Mouse (Mus musculus): Measurements from ENCODE around the gene Atp6v1e2. TPM values are rescaled to one million over a fixed set of nuclear protein-coding genes. Genes with fewer than 3 reads are reported as not detected.

The Atp6v1e2 gene
- polyA plus RNA-seq, 1 experiment from 2014 or later = not detected

GRCm38 (mm10) chr17:86964041-86964440, 16.3 kb upstream of the Atp6v1e2 start:
- Histone ChIP-seq H3K4me2 (replicated peaks) (peak overlapping the region; percentile 80), H3K4me1 (peaks cover 63% of the 10 kb centered on the region), H3K9ac (peak overlapping the region; percentile 86), H3K4me3 (replicated peaks) (peak overlapping the region; percentile 82), H3K27me3 (no peaks in the 10 kb centered on the region), H3K27ac (replicated peaks) (peak overlapping the region; percentile 96), H3K9me3 (replicated peaks) (no peaks in the 10 kb centered on the region), H3K36me3 (no peaks in the 10 kb centered on the region)
- no peak for ATAC-seq (ENCODE audit: insufficient number of reproducible peaks, low FRiP score, low TSS enrichment, low read depth)
- WGBS = 2% methylated on average over 6 of the region's 6 CpGs

GRCm38 (mm10) chr17:86963586-86963902, 15.8 kb upstream of the Atp6v1e2 start:
- H3K4me1 ChIP-seq = peaks cover 61% of the 10 kb centered on the region

GRCm38 (mm10) chr17:86962894-86963585, 15.3 kb upstream of the Atp6v1e2 start, which contains the start of gene Rhoq:
Gene Rhoq (plus strand): TSS chr17:86963082.
- WGBS = under 1% methylated on average over 46 of the region's 86 CpGs
- Histone ChIP-seq H3K4me2 (replicated peaks) (peak within 1 kb of the TSS; percentile 80), H3K36me3 (no peaks in the 10 kb centered on the region), H3K27me3 (no peaks in the 10 kb centered on the region), H3K9ac (peak within 1 kb of the TSS; percentile 86), H3K4me1 (peaks cover 56% of the 10 kb centered on the region), H3K4me3 (replicated peaks) (peak within 1 kb of the TSS; percentile 82), H3K9me3 (replicated peaks) (no peaks in the 10 kb centered on the region), H3K27ac (replicated peaks) (peak within 1 kb of the TSS; percentile 96)
- peak; percentile 89 for ATAC-seq (ENCODE audit: insufficient number of reproducible peaks, low FRiP score, low TSS enrichment, low read depth)

More at GRCm38 (mm10) chr17:86963586-86963902, 15.8 kb upstream of the Atp6v1e2 start:
- peak overlapping the region; percentile 86 for H3K9ac ChIP-seq
- H3K9me3 ChIP-seq (replicated peaks) = no peaks in the 10 kb centered on the region
- peak overlapping the region; percentile 96 for H3K27ac ChIP-seq (replicated peaks)
- ATAC-seq (ENCODE audit: insufficient number of reproducible peaks, low FRiP score, low TSS enrichment, low read depth) = peak; percentile 8; the same call in 1 of the 2 replicates
- H3K27me3 ChIP-seq = no peaks in the 10 kb centered on the region
- peak overlapping the region; percentile 82 for H3K4me3 ChIP-seq (replicated peaks)
- under 1% methylated on average over 26 of the region's 26 CpGs for WGBS
- peak overlapping the region; percentile 80 for H3K4me2 ChIP-seq (replicated peaks)
- no peaks in the 10 kb centered on the region for H3K36me3 ChIP-seq

GRCm38 (mm10) chr17:86962297-86962893, 14.7 kb upstream of the Atp6v1e2 start:
- Histone ChIP-seq H3K27me3 (no peaks in the 10 kb centered on the region), H3K4me2 (replicated peaks) (peak overlapping the region; percentile 80), H3K36me3 (no peaks in the 10 kb centered on the region), H3K4me3 (replicated peaks) (peak overlapping the region; percentile 82), H3K9ac (peak overlapping the region; percentile 86), H3K9me3 (replicated peaks) (no peaks in the 10 kb centered on the region), H3K27ac (replicated peaks) (peak overlapping the region; percentile 96), H3K4me1 (peaks cover 49% of the 10 kb centered on the region)
- peak; percentile 52 for ATAC-seq (ENCODE audit: insufficient number of reproducible peaks, low FRiP score, low TSS enrichment, low read depth)
- WGBS = under 1% methylated on average over 24 of the region's 24 CpGs

GRCm38 (mm10) chr17:86961301-86961841, 13.7 kb upstream of the Atp6v1e2 start:
- ATAC-seq (ENCODE audit: insufficient number of reproducible peaks, low FRiP score, low TSS enrichment, low read depth) = no peak
- no peaks in the 10 kb centered on the region for H3K36me3 ChIP-seq
- no peak overlapping the region for H3K9ac ChIP-seq
- H3K4me2 ChIP-seq (replicated peaks) = peak overlapping the region; percentile 80; the same call in 1 of the 2 replicates
- no peaks in the 10 kb centered on the region for H3K27me3 ChIP-seq
- H3K4me1 ChIP-seq = peaks cover 44% of the 10 kb centered on the region
- peak overlapping the region; percentile 96 for H3K27ac ChIP-seq (replicated peaks)
- no peak overlapping the region for H3K4me3 ChIP-seq (replicated peaks)
- no peaks in the 10 kb centered on the region for H3K9me3 ChIP-seq (replicated peaks)
- WGBS = 51% methylated on average over 8 of the region's 8 CpGs

GRCm38 (mm10) chr17:86957968-86958367, 10.3 kb upstream of the Atp6v1e2 start:
- H3K9ac ChIP-seq = no peak overlapping the region
- no peaks in the 10 kb centered on the region for H3K27me3 ChIP-seq
- H3K4me2 ChIP-seq (replicated peaks) = no peak overlapping the region
- no peak overlapping the region for H3K4me3 ChIP-seq (replicated peaks)
- no peak for ATAC-seq (ENCODE audit: insufficient number of reproducible peaks, low FRiP score, low TSS enrichment, low read depth)
- 74% methylated on average over 14 of the region's 14 CpGs for WGBS
- H3K27ac ChIP-seq (replicated peaks) = no peak overlapping the region
- peaks cover 20% of the 10 kb centered on the region for H3K4me1 ChIP-seq
- no peaks in the 10 kb centered on the region for H3K36me3 ChIP-seq
- H3K9me3 ChIP-seq (replicated peaks) = no peaks in the 10 kb centered on the region

GRCm38 (mm10) chr17:86957239-86957638, 9.5 kb upstream of the Atp6v1e2 start:
- Histone ChIP-seq H3K4me3 (replicated peaks) (no peak overlapping the region), H3K9me3 (replicated peaks) (no peaks in the 10 kb centered on the region), H3K27ac (replicated peaks) (no peak overlapping the region), H3K4me1 (peaks cover 19% of the 10 kb centered on the region), H3K9ac (no peak overlapping the region), H3K4me2 (replicated peaks) (no peak overlapping the region), H3K27me3 (no peaks in the 10 kb centered on the region), H3K36me3 (no peaks in the 10 kb centered on the region)
- no peak for ATAC-seq (ENCODE audit: insufficient number of reproducible peaks, low FRiP score, low TSS enrichment, low read depth)
- 86% methylated on average over 5 of the region's 5 CpGs for WGBS

DNA sequence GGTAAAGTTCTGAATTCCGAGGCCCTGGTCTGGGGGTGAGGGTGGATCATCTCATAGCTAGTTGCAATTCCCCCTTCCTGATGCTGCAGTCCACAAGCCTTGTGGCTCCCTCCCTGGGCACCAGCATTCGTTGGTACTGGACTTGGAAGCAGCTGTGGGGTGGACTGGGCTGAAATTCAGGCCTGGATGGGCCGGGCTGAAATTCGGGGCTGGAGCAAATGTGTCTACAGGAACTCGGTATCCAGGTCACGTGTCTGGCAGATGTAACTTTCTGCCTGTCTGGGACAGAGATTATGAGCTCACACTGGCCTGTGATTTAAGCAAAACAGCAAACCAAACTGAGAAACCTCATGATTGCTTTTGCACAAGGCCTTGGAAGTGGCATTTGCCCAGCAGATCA, 1.1 kb upstream of the Atp6v1e2 start:
- Histone ChIP-seq H3K4me2 (replicated peaks) (no peak overlapping the region), H3K27ac (replicated peaks) (no peak overlapping the region), H3K4me3 (replicated peaks) (no peak overlapping the region), H3K36me3 (no peaks in the 10 kb centered on the region), H3K27me3 (no peaks in the 10 kb centered on the region), H3K9ac (no peak overlapping the region), H3K9me3 (replicated peaks) (no peaks in the 10 kb centered on the region), H3K4me1 (peaks cover 12% of the 10 kb centered on the region)
- WGBS = 57% methylated on average over 6 of the region's 6 CpGs
- peak; percentile 36; the same call in 1 of the 2 replicates for ATAC-seq (ENCODE audit: insufficient number of reproducible peaks, low FRiP score, low TSS enrichment, low read depth)

DNA sequence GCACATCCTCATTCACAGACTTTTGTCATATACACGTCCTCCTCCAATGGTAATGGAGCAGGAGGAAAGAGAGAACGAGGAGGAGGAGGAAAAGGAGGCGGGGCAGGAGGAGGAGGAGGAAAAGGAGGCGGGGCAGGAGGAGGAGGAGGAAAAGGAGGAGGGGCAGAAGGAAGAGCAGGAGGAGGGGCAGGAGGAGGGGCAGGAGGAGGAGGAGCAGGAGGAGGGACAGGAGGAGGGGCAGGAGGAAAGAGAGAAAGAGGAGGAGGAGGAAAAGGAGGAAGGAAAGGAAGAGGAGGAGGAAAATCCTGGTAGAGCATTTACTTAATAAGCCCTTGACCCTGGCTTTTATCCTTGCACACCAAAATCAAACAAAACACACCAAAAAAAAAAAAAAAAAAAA, 1.6 kb downstream of the Atp6v1e2 start:
- no peaks in the 10 kb centered on the region for H3K9me3 ChIP-seq (replicated peaks)
- 48% methylated on average over 4 of the region's 4 CpGs for WGBS
- H3K4me3 ChIP-seq (replicated peaks) = no peak overlapping the region
- no peak overlapping the region for H3K27ac ChIP-seq (replicated peaks)
- ATAC-seq (ENCODE audit: insufficient number of reproducible peaks, low FRiP score, low TSS enrichment, low read depth) = no peak
- no peak overlapping the region for H3K4me2 ChIP-seq (replicated peaks)
- peaks cover 12% of the 10 kb centered on the region for H3K4me1 ChIP-seq
- no peak overlapping the region for H3K9ac ChIP-seq
- H3K36me3 ChIP-seq = no peaks in the 10 kb centered on the region
- H3K27me3 ChIP-seq = no peaks in the 10 kb centered on the region

DNA sequence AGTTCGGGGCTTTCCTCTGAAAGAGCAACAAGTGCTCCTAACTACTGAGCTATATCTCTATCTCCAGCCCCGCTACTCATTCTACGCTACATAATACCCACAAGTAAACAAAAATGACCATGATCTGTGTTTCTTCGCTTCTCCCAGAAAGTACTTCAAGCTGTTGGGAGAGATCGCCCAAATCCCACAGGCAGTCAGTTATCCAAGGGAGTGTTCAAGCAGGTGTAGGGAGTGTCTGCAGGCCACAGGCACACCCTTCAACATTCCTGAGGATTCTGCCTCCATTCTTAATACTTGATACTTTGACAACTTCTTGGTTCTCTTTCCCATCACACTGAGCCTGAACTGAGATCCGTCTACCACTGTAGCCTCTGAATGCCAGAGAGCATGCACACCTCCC, 4.5 kb downstream of the Atp6v1e2 start:
- H3K27ac ChIP-seq (replicated peaks) = no peak overlapping the region
- WGBS = 78% methylated on average over 6 of the region's 6 CpGs
- no peak for ATAC-seq (ENCODE audit: insufficient number of reproducible peaks, low FRiP score, low TSS enrichment, low read depth)
- H3K27me3 ChIP-seq = no peaks in the 10 kb centered on the region
- H3K4me2 ChIP-seq (replicated peaks) = no peak overlapping the region
- no peak overlapping the region for H3K9ac ChIP-seq
- peaks cover 6% of the 10 kb centered on the region; the same call in 1 of the 2 replicates for H3K4me1 ChIP-seq
- no peak overlapping the region for H3K4me3 ChIP-seq (replicated peaks)
- no peaks in the 10 kb centered on the region for H3K36me3 ChIP-seq
- H3K9me3 ChIP-seq (replicated peaks) = no peaks in the 10 kb centered on the region

DNA sequence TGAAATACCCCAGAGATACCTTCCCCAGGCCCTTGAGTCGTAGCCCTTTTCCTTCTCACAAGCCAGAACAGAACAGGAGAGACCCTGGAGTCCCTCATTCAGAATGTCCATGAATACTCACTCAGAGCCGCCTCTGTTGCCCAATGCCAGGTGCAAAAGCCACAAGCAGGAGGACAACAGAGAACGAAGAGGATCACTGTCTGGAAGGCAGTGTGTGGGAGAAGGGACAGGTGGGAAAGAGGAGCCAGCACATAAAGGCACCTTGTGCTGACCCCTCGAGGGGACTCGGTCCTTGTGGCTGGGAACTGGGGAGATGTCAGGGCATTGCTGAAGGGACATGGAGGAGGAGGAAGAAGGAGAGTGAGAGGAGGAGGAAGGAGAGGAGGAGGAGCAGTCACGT, 5.6 kb downstream of the Atp6v1e2 start:
- WGBS = 66% methylated on average over 6 of the region's 6 CpGs
- Histone ChIP-seq H3K4me3 (replicated peaks) (no peak overlapping the region), H3K27ac (replicated peaks) (no peak overlapping the region), H3K4me2 (replicated peaks) (no peak overlapping the region), H3K4me1 (peaks cover 10% of the 10 kb centered on the region; the same call in 1 of the 2 replicates), H3K9ac (no peak overlapping the region), H3K9me3 (replicated peaks) (no peaks in the 10 kb centered on the region), H3K36me3 (no peaks in the 10 kb centered on the region), H3K27me3 (no peaks in the 10 kb centered on the region)
- ATAC-seq (ENCODE audit: insufficient number of reproducible peaks, low FRiP score, low TSS enrichment, low read depth) = no peak

All from embryonic facial prominence, embryonic 15.5 days (tissue).